Mouse (Mus musculus) heart, postnatal 25 days (tissue): ENCODE data around the gene Zfp672. TPM values are rescaled to one million over a fixed set of nuclear protein-coding genes. Genes with fewer than 3 reads are reported as not detected.
"Not testable (repeated sequence)": the region's sequence is repeated elsewhere in the genome, so short reads cannot be mapped to it uniquely, and the experiment has no call there.

Experiments
- DNase-seq: peaks from one replicate; pipeline ENCODE4 v3.0.0; 2022; ENCODE audit warnings: low spot score
- intact Hi-C: fragments of 180-260 bp; cut with DNase I; formaldehyde crosslinking; loops from one replicate; pipeline ENCODE4 v1.15.1; 2025
- total RNA-seq, 2 experiments: library from RNA; stranded (reverse); gene quantifications; 2 replicates each; pipeline ENCODE4 v1.2.3; 2021

The Zfp672 gene
- 10 to 100 TPM; 42.9 to 43.5 TPM for total RNA-seq

GRCm38 (mm10) chr11:58330276-58331148 lies at the start of gene Zfp672, which contains the start of gene Sh3bp5l:
Gene Zfp672, minus strand, starts transcription at chr11:58330339.
Gene Sh3bp5l, plus strand, starts transcription at chr11:58330724.
- DNase-seq, result peak; percentile 79
- intact Hi-C loops, result no loop called here

DNA sequence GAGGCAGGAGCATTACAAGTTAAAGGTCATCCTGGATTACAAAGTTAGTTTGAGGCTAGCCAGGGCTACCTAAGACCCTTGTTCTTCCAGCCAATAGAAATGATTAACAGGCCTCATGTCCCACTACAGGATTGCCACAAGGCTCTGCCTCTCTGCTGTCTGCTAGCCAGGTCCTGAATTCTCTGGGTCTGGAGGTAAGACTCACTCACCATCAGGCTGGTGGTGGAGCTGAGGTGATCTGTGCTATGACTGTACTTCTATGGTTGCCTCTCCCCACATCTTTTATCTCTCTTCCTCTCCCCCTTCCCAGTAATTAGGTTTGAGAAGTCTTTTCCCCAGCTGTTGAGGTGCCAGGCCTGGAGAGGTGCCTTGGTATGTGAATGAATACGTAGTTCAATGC lies 49.4 kb upstream of the Zfp672 start:
- DNase-seq, result no peak
- intact Hi-C loops, result no loop called here

- DNase-seq, result no peak
- intact Hi-C loops, result no loop called here
These were observed 48.7 kb upstream of the Zfp672 start, which contains the start of gene Lypd8 for GRCm38 (mm10) chr11:58378763-58379278. Gene Lypd8, plus strand, starts transcription at chr11:58379043.

DNA sequence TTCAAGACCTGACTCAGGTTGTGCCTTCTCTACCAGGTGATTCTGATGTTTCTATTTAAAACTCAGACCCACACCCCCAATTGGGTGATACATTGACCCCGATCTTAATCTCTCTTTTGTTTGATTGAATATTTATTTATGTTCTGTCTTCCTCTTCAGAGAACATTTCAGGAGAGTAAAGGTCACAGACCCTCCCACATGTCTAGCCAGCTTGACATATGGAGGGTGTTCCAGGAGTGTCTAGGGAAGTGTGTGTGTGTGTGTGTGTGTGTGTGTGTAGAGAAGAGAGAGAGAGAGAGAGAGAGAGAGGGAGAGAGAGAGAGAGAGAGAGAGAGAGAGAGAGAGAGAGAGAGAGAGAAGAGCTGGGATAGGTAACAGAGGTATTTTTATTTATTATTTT lies 47.5 kb upstream of the Zfp672 start:
- DNase-seq, result no peak
- intact Hi-C loops, result no loop called here

DNA sequence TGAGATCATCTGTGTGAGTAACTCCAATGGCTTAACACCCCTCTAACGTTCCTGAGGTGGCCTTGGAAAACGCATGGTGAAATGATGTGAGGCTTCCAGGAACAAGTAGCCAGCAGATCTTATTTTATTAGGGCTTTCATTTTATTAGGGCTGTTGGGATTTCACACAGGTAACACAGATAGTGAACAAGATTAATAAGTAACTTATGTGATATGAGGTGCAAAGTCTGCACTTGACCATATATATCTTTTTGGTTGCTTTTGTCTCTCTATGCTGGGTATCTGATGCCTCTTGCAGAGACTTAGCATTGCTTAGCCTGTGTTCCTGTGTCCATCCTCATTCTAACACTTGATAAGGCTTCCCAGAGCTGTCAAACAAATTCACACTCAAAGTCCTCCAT lies 47.1 kb upstream of the Zfp672 start:
- no peak for DNase-seq
- intact Hi-C loops, result no loop called here

GRCm38 (mm10) chr11:58366191-58366590 lies 36.1 kb upstream of the Zfp672 start:
- DNase-seq, intact Hi-C loops: not testable (repeated sequence)

DNA sequence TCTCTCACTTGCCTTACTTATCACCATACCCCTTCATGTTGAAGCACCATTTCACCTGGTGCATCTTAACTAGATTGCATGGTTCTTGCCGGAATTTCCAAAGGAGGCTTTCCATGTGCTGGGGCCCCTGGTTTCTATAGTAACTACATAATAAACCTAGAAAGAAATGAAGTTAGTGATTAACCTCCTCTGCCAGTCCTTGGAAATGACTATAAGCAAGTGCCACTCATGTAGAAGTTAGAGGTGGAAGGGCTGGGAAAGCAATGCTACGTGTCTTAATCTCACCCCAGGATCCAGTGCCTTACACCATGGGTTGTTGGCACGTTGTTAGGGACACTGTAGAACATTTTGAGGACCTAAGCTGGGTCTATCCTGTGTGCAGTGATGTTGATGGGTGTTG lies 34.3 kb upstream of the Zfp672 start:
- intact Hi-C loops, result no loop called here
- DNase-seq, result no peak

- intact Hi-C loops, DNase-seq: not testable (repeated sequence)
These were observed 32.4 kb upstream of the Zfp672 start for GRCm38 (mm10) chr11:58362562-58362961.

DNA sequence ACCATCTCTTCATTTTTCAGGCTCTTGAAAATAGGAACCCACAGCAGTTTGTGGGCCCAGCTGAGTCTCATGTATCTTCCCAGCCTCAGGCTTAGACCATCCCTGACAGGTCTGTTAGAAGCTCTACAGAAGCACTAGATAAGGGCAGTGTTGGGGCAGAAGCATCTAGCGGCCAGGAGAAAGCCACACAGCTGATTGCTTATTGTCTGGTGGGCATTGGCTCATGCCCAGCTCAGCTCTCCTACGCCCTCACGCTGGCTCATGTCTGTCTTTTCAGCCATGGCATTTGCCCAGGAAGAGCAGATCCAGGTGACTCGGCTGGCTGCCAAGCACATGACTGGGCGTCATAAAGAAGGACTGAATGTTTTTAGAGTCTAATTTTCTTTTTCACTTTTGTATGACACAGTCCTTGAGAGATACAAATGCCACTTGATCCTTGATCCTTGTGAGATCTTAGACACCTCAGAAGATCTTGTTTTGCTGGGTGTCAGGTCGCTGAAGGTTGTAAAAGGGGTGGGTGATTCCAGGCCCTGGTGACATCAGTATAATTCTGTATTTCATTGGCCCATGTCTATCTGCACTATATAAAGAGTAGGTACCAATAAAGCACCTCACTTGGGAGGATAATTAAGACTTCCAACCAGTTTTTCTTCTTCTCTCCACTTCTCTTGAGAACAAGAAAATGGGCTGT lies 27.9 kb upstream of the Zfp672 start:
- DNase-seq, result no peak
- intact Hi-C loops, result no loop called here

- no peak for DNase-seq
- intact Hi-C loops, result no loop called here
These were observed 26.9 kb upstream of the Zfp672 start for GRCm38 (mm10) chr11:58357042-58357441.

DNA sequence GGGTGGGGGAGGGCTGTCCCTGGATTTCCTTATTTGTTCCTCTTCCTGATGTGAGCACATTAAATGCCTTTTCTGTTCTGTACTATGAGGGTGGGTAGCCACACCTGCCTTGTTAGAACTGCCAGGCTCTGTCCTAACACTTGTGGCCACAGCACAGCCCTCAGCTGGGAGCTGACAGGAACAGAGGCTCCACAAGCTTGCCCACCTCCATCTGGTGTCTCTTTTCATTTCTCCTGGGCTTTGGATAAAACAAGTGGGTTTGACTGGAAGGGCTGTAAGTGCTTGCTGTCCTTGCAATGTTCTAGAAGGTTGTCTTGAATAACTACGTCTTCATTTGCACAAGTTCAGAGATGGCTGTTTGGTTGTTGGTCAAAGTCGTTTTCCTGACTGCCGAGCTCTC lies 24.8 kb upstream of the Zfp672 start:
- intact Hi-C loops, result no loop called here
- DNase-seq, result no peak

GRCm38 (mm10) chr11:58354476-58354875 lies 24.3 kb upstream of the Zfp672 start:
- no peak for DNase-seq
- intact Hi-C loops, result no loop called here

- no peak for DNase-seq
- intact Hi-C loops, result no loop called here
These were observed 23.6 kb upstream of the Zfp672 start for GRCm38 (mm10) chr11:58353709-58354108.

DNA sequence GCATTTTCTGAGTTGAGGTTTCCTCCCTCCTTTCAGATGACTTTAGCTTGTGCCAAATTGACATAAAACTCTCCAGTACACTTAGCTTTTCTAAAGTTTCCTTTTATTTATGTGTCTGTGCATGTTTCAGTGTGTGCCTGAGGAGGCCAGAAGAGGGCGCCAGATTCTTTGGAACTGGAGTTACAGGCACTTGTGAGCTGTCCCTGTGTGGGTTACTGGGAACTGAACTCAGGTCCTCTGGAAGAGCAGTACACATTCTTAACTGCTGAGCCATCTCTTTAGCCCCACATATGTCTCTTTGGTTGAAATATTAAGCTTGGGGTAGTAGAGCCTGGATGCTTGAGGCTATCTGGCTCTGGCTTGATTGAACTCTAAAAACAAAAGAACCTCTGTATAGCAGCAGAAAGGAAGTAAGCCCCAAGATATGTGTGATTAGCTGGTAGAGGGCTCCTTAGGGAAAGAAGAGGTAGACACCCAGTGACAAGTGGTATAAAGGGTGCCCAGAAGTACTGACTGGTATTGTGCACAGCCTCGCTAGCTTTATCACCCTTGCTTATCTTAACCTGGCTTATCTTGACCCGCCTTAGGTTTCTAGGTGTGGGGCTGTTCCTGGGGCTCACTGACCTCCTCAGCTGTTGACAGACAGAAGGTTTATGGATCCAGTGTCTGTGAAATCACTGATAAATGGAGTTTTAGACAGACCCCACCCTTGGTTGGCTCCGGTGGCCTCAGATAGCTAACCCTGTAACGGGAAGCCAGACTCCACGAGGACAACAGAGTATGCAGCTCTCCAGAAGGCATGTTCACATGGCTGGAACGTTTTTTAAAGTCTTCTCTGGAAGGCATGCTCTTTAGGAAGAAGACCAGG lies 22.8 kb upstream of the Zfp672 start:
- intact Hi-C loops, result no loop called here
- no peak for DNase-seq

GRCm38 (mm10) chr11:58351179-58351578 lies 21.0 kb upstream of the Zfp672 start:
- DNase-seq, result no peak
- intact Hi-C loops, result no loop called here

DNA sequence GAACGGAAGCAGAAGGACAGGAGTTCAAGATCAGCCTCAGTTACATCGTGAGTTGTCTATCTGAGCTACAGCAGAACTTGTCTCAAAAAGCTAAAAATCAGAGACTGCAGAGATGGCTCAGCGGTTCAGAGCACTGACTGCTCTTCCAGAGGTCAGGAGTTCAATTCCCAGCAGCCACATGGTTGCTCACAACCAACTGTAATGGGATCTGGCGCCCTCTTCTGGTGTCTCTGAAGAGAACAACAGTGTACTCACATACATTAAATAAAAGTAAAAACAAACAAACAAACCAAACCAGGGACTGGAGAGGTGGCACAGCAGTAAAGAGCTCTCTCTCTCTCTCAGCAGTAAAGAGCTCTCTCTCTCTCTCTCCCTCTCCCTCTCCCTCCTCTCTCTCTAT lies 20.5 kb upstream of the Zfp672 start:
- intact Hi-C loops, result no loop called here
- no peak for DNase-seq

- no peak for DNase-seq
- intact Hi-C loops, result no loop called here
These were observed 16.6 kb upstream of the Zfp672 start for GRCm38 (mm10) chr11:58346745-58347144.

DNA sequence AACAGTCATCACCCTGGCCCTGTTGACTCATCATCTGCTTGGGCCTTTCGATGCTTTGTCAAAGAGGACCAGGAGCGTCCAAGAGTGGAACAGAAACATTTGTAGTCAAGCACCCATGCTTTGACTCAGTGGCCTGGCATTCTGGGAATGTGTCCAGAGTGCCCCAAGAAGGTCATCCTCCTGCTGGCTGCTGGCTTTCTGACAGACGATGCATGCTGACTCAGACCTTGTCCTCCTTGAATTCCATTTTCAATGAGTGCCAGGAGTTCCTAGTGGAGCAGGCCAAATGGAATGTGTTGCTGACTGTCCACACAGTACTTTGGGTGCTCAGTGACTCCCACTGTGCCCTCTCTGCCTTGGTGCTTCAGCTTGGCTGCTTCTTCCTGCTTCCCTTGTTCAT lies 4.6 kb upstream of the Zfp672 start:
- DNase-seq, result no peak
- intact Hi-C loops, result no loop called here

DNA sequence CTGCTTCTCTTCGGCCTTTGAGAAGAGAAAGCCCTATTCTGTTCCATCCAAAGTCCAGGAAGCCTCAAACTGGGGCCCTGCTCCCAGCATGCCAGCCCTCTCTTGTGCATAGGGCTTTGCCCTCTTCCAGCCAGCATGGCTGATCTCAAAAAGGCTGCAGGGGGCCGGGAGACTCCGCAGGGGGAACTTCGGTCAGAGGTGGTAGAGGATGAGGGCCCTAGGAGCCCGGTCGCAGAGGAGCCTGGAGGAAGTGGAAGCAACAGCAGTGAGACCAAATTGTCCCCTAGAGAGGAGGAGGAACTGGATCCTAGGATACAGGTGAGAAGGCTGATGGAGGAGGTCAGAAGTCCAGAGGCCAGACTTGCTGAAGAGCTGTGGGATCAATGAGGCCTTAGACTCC lies 1.4 kb upstream of the Zfp672 start:
- no peak for DNase-seq
- intact Hi-C loops, result no loop called here

DNA sequence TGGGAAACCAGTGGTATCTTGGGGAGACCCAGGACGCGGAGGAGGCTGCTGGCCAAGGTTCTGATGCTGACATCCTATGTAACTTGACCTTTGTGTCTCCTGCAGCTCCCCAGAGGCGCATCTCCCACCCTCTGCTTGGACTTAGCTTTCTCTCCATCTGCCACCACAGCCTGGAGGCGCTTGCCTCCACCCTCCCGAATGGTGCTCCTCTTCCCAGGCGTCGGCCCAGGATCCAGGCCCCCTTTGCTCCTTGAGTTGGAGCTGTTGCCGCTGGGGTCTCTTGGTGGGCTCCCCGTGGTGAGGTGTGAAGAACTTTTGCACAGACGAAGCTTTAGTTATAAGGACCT lies 983 bp upstream of the Zfp672 start:
- no peak for DNase-seq
- intact Hi-C loops, result no loop called here
